ENCODE assay signal across 19 mouse cellular contexts in genomic region chr13:34641066-34641465, GRCm38 (mm10). TPM values are rescaled to one million over a fixed set of nuclear protein-coding genes. Genes with fewer than 3 reads are reported as not detected.
"Had no signal": no experiment of that assay in that cellular context is flagged by ENCODE, and none has a peak within 500 bp of the region (broad histone marks: within the 10 kb centered on the region; RNA-seq: fewer than 3 reads in every experiment).

No protein-coding gene starts in this region.

- H3K4me1 ChIP-seq: midbrain, embryonic 15.5 days; neural tube, embryonic 12.5 days had no signal

- H3K27ac ChIP-seq: liver, embryonic 15.5 days; lung, embryonic 15.5 days; macrophage; midbrain, embryonic 13.5 days; midbrain, embryonic 15.5 days; neural tube, embryonic 12.5 days had no signal

- H3K9me3 ChIP-seq: liver, embryonic 15.5 days; lung, embryonic 15.5 days; midbrain, embryonic 13.5 days; midbrain, embryonic 15.5 days; neural tube, embryonic 12.5 days had no signal

- H3K27me3 ChIP-seq: liver, embryonic 15.5 days; lung, embryonic 15.5 days; midbrain, embryonic 13.5 days; midbrain, embryonic 15.5 days; neural tube, embryonic 12.5 days had no signal

- DNase-seq: liver, postnatal 0 days; lung, adult 2 months; lung, postnatal 10 days; lung, postnatal 36 days; right cerebral cortex, postnatal 14 days; right cerebral cortex, postnatal 4 days; spleen, adult 18-20 months; thymus, adult 2 months; thymus, postnatal 14 days; thymus, postnatal 36 days had no signal

- H3K4me3 ChIP-seq: liver, embryonic 15.5 days; lung, embryonic 15.5 days; megakaryocyte, embryonic 14.5 days; midbrain, embryonic 13.5 days; midbrain, embryonic 15.5 days; neural tube, embryonic 12.5 days had no signal

- H3K36me3 ChIP-seq: lung, embryonic 15.5 days; midbrain, embryonic 13.5 days; midbrain, embryonic 15.5 days; neural tube, embryonic 12.5 days had no signal

- H3K4me2 ChIP-seq: liver, embryonic 15.5 days; lung, embryonic 15.5 days; midbrain, embryonic 11.5 days; midbrain, embryonic 13.5 days; midbrain, embryonic 15.5 days; neural tube, embryonic 12.5 days had no signal

- ATAC-seq: liver, postnatal 0 days; midbrain, embryonic 13.5 days; midbrain, embryonic 15.5 days had no signal

- H3K9ac ChIP-seq: liver, embryonic 15.5 days; liver, postnatal 0 days; lung, embryonic 15.5 days; midbrain, embryonic 13.5 days; midbrain, embryonic 15.5 days; neural tube, embryonic 12.5 days had no signal

RNA-seq across cellular contexts. Expression of gene Pxdc1, which starts 12.2 kb away (rescaled TPM):
- total RNA-seq: megakaryocyte progenitor cell, adult 5-6 weeks had no signal
